Mouse (Mus musculus) adrenal gland, adult 2 months (tissue): ENCODE results near the gene Mgea5. TPM values are rescaled to one million over a fixed set of nuclear protein-coding genes. Genes with fewer than 3 reads are reported as not detected.

Experiments
- DNase-seq: peaks from one replicate; pipeline ENCODE4 v3.0.0; 2021
- polyA plus RNA-seq: library from polyadenylated mRNA; depleted of rRNA; stranded (reverse); fragments of >200 nt; gene quantifications from 2 replicates; pipeline ENCODE4 v1.2.3, GENCODE M21; 2012; rRNA removed
- total RNA-seq, 2 experiments: library from RNA; stranded (reverse); gene quantifications; 2 replicates each; pipeline ENCODE4 v1.2.3; 2021

Mgea5 gene
- total and polyA plus RNA-seq, 3 experiments = 8.2 to 85.1 (median 55.8) TPM

GRCm38 (mm10) chr19:45731658-45732057, 52.0 kb downstream of the Mgea5 start:
- no peak for DNase-seq

GRCm38 (mm10) chr19:45730042-45730441, 53.6 kb downstream of the Mgea5 start:
- DNase-seq = no peak

DNA sequence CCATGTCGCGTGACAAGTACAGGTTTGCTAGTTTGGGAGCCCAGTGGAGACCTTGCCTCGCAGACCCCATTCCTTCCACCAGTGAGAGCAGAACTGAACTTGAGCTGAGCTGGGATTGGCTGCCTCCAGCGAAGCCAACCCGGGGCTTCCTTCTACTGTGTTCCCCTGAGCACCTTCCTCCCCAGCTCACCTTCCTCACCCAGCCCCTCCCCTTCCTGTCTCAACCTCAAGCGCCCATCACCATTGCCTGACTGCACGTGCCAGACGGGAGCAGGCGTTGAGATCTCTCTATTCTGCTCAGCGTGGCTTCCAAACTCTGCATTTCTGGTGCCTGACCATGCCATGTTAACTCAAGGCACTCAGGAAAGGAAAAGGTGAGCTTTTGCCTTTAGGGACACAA, 56.4 kb downstream of the Mgea5 start:
- DNase-seq = no peak

- DNase-seq = no peak
Observed at GRCm38 (mm10) chr19:45725677-45726277, 57.9 kb downstream of the Mgea5 start.

GRCm38 (mm10) chr19:45722188-45722587, 61.4 kb downstream of the Mgea5 start:
- DNase-seq = no peak

- no peak for DNase-seq
Observed at GRCm38 (mm10) chr19:45718286-45718685, 65.4 kb downstream of the Mgea5 start.

DNA sequence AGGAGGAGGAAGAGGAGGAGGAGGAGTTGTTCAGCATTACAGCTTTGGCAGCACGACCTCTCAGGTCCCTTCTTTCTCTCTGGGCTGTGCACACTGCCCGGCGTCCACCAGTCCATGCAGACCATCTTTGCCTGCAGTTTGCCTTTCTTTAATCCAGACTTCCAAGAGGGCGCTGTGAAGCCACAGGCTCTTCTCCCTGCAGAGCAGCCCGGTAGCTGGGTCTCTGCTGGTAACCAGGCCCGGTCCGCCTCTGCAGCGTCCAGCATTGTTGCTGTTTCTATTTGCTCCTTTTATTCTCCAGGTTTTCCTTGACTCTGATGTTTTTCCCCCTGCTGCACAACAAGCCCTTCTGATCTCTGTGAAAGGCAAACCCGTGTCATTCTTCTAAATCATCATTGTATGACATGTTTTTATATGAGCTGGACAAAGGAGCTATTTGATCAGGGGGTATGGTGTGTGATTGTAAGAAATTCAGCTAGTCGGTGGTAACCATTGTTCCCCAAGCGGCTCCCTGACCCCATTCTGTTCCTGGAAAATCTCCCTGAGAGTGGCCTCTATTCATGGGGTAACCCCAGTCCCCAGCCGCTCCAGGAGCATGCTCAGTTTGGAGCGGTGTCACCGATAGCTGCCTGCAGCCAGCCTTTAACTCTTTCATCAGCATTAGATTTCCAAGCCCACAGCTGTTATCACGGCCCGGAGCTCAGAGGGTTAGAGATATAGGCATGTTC, 66.0 kb downstream of the Mgea5 start:
- DNase-seq = peak; percentile 65

GRCm38 (mm10) chr19:45708704-45709103, 74.9 kb downstream of the Mgea5 start:
- DNase-seq = no peak

Other genes with a start within 250 kb of the Mgea5 start
- gene Poll, start 223.3 kb downstream of the Mgea5 start, total RNA-seq = 10 to 100 TPM; 10.3 to 14.9 TPM
- gene Poll, start 223.3 kb downstream of the Mgea5 start, polyA plus RNA-seq = 11.3 and 11.9 TPM in 2 replicates
- gene Gm17018, start 223.2 kb downstream of the Mgea5 start, total RNA-seq = 10 to 100 TPM; 29.0 to 38.0 TPM
- gene Gm17018, start 223.2 kb downstream of the Mgea5 start, polyA plus RNA-seq = 0.98 and 2.1 TPM in 2 replicates
- 10 to 100 TPM; 30.0 to 34.4 TPM for gene Fbxw4, start 123.5 kb downstream of the Mgea5 start, total RNA-seq
- 145 and 199 TPM in 2 replicates for gene Fbxw4, start 123.5 kb downstream of the Mgea5 start, polyA plus RNA-seq
- gene Fgf8, start 40.9 kb downstream of the Mgea5 start, total RNA-seq = not detected
- 0.30 TPM in 1 of 2 replicates, not detected in the other for gene Fgf8, start 40.9 kb downstream of the Mgea5 start, polyA plus RNA-seq
- gene Npm3, start 34.2 kb downstream of the Mgea5 start, total RNA-seq = 10 to 100 TPM; 26.1 to 27.6 TPM
- 52.2 and 53.3 TPM in 2 replicates for gene Npm3, start 34.2 kb downstream of the Mgea5 start, polyA plus RNA-seq
- under 1 TPM; 0.12 to 0.38 TPM for gene Kcnip2, start 32.2 kb upstream of the Mgea5 start, total RNA-seq
- gene Kcnip2, start 32.2 kb upstream of the Mgea5 start, polyA plus RNA-seq = 0.25 and 0.28 TPM in 2 replicates
- 10 to 100 TPM; 15.5 to 17.3 TPM for gene Armh3, start 214.7 kb upstream of the Mgea5 start, total RNA-seq
- gene Armh3, start 214.7 kb upstream of the Mgea5 start, polyA plus RNA-seq = 6.1 and 8.5 TPM in 2 replicates
- gene Hps6, start 219.7 kb upstream of the Mgea5 start, total RNA-seq = 10 to 100 TPM; 11.2 to 15.4 TPM
- gene Hps6, start 219.7 kb upstream of the Mgea5 start, polyA plus RNA-seq = 16.7 and 19.7 TPM in 2 replicates